In genomic region chr2:38872730-38873129, GRCm38 (mm10) we compare ENCODE assay signal across 13 mouse cellular contexts. TPM values are rescaled to one million over a fixed set of nuclear protein-coding genes. Genes with fewer than 3 reads are reported as not detected.
"Had no signal": no experiment of that assay in that cellular context is flagged by ENCODE, and none has a peak within 500 bp of the region (broad histone marks: within the 10 kb centered on the region; RNA-seq: fewer than 3 reads in every experiment).

No protein-coding gene starts in this region.

- H3K4me1 ChIP-seq: limb, embryonic 10.5 days; liver, embryonic 13.5 days; lung, embryonic 15.5 days; megakaryocyte, embryonic 14.5 days; midbrain, embryonic 12.5 days had no signal

- H3K36me3 ChIP-seq: liver, embryonic 13.5 days had no signal

- H3K4me3 ChIP-seq: left cerebral cortex, adult 2 months; limb, embryonic 10.5 days; liver, embryonic 13.5 days; lung, embryonic 15.5 days; megakaryocyte, embryonic 14.5 days; midbrain, embryonic 12.5 days had no signal

- DNase-seq: kidney, postnatal 25 days; liver, embryonic 13.5 days; liver, postnatal 0 days; lung, postnatal 14 days; right cerebral cortex, adult 18-20 months; right cerebral cortex, postnatal 25 days; thymus, postnatal 36 days had no signal

- H3K4me2 ChIP-seq: liver, embryonic 13.5 days; lung, embryonic 15.5 days; midbrain, embryonic 12.5 days had no signal

- ATAC-seq: liver, postnatal 0 days had no signal

- H3K9me3 ChIP-seq: limb, embryonic 10.5 days; liver, embryonic 13.5 days; lung, embryonic 15.5 days; megakaryocyte, embryonic 14.5 days; midbrain, embryonic 12.5 days had no signal

- H3K27me3 ChIP-seq: liver, embryonic 13.5 days; lung, embryonic 15.5 days; megakaryocyte, embryonic 14.5 days; midbrain, embryonic 12.5 days had no signal

- H3K27ac ChIP-seq: left cerebral cortex, adult 2 months; limb, embryonic 10.5 days; liver, embryonic 13.5 days; lung, embryonic 15.5 days; macrophage; midbrain, embryonic 12.5 days had no signal

- H3K9ac ChIP-seq: liver, embryonic 13.5 days; liver, postnatal 0 days; lung, embryonic 15.5 days; midbrain, embryonic 12.5 days had no signal

RNA-seq across cellular contexts. Expression of gene Olfml2a, which starts 59.0 kb away (rescaled TPM):
- polyA plus RNA-seq: macrophage had no signal
